Mouse (Mus musculus) MN1 (cell line): ENCODE measurements at regions not wholly inside any gene's neighbourhood (a gene's known extent, or its start where the extent isn't known, plus 50 kb on each side); places are given as distances from the start of the nearest gene placed in this dataset.

Source experiments
- DNase-seq: peaks from one replicate; pipeline ENCODE4 v3.0.0-alpha.2; 2016; ENCODE audit warnings: low spot score

DNA sequence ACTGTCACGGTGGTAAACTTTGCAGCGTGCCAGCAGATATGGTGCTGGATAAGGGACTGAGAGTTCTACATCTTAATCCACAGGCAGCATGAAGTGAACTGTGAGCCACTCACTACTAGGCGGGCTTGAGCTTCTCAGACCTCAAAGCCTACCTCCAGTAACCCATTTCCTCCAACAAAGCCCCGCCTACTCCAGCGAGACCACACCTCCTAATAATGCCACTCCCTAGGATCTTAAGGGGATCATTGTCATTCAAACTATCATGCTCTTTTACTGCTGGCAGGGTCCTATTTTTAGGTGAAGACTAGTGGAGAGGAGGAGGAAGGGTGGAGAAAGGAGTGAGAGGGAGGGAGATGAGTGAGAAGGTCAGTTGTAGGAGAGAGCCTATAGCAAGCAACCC lies 122.0 kb downstream of the Mycn start:
- no peak for DNase-seq

DNA sequence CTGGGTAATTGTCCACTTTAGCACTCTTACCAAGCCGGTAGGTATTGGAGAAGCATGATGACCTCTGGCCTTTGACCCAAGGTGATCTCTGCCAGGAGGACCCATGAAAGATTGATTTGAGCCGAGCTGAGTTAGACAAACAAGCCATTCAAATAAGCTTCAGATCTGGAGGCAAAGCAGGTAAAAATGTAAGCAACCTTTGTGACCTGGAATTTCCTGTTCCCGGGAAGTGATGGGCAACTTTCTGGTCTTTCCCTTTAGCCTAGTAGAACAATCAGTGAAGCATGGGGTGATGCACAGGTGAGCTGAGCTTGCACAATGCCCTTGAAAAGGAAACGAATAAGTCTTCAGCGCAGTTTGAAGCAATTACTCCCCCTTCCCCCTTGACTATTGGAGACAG lies 127.0 kb downstream of the Mycn start:
- no peak for DNase-seq

- DNase-seq: no peak
Observed at GRCm38 (mm10) chr12:12812873-12813272, 128.8 kb downstream of the Mycn start.

GRCm38 (mm10) chr12:12810943-12811342 lies 130.8 kb downstream of the Mycn start:
- DNase-seq: peak; percentile 55

DNA sequence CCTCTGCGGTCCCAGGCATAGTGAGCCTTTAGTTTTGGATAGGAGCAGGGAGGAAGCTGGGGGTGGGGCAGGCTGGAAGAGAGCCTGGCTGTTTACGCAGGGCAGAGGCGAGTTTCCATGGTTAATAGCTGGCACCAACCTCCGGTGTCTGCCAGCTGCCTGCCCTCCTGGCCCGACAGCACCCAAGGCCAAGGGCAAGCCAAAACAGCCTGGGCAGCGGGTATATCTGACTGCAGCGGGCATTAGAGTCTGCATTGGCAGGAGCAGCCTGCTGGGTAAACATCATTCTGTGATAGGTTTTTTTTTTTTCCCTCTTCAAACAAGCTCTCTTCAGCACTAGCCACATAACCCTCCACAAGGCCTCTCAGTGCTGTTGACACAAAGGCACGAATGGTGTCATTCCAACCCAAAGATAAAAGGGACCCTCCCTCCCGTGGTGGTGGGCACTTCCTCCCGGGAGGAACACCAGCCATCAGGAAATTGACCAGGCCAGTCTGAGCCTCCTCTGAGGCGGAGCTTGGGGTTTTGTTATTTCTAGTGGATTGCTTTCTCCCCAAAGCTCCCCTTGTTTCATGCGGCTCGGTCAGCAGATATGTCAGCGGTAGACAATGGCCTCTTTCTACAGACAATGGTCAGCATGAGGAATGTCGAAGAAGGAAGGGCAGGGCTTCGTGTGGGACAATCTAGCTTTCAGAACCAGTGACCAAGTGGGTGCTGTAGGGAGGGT lies 131.4 kb downstream of the Mycn start:
- peak; percentile 94 for DNase-seq

DNA sequence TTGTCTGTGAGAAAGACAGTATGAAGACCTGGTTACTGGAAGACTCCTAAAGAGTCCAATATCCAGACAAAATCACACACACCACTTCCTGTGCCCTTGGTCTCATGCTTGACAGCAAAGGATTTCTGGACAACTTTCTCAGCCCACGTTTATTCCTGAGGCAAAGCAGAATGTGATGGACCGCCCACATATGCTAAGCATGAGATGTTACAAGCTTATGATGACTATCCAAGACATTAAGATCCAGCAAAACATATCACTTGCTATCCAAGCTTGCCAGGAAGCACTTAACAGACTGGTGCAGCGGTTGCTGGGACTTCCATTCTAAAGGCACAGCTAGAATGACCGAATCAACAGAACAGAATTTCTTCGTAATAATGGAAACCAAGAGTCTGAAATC lies 133.6 kb downstream of the Mycn start:
- DNase-seq: no peak

- DNase-seq: no peak
Observed at GRCm38 (mm10) chr12:12803602-12804001, 138.1 kb downstream of the Mycn start.

- DNase-seq: no peak
Observed at GRCm38 (mm10) chr12:12802396-12802795, 139.3 kb downstream of the Mycn start.

DNA sequence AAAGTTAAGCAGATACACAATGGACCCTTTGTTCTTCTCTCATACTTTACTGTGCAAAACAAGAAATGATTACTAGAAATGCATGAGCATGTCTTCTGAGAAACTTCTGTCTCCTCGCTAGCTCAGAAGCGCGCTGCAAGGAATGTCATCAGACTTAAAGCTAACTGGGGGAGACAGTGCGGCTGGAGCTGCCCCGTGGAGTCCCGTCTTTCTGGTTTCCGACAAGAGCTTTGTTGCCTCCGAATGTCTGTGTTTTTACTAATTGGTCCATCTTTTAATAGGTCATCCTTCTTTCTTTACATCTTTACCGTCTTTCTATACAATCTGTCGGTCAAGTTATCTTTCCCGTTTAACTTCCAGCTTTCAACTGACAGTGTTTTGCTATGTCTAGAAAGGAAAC lies 140.0 kb downstream of the Mycn start:
- DNase-seq: no peak

DNA sequence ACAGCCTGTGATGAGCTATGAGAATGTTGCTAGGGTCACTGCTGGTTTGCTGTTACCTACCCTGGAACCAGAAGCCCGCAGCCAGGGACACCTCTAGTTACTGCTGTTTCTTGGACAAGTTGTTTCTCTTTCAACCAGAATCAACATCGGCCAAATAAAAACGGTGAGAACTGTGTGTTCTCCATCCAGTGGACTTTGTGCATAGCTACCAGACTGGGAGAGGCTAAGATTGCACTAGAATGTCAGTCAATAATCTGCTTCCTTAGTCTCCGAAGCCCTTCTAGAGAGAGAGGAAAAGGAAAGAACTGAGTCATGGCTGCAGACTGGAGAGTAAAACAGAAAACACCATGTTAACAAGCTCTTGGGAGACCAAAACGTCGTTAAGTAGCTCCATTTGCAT lies 141.6 kb downstream of the Mycn start:
- DNase-seq: no peak

DNA sequence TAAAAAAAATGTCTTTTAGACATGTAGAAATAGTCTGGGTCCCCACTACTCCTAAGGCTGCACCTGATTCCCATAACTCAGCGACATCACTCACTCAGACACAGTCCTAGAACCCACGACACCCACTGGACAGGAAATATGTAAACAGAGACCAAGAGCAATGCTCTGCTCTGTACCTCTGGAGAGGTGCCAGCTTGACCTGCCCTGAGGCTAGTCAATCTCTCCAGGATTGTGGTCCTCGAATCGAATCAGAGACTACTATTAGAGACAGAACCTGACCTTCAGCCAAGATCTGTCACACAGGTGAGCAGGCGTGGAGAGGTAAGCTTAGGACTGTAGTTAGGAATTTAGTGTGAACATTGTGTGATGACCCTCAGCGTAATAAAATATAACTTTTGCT lies 152.7 kb downstream of the Mycn start:
- no peak for DNase-seq

GRCm38 (mm10) chr12:12788263-12788852 lies 153.4 kb downstream of the Mycn start:
- DNase-seq: no peak

DNA sequence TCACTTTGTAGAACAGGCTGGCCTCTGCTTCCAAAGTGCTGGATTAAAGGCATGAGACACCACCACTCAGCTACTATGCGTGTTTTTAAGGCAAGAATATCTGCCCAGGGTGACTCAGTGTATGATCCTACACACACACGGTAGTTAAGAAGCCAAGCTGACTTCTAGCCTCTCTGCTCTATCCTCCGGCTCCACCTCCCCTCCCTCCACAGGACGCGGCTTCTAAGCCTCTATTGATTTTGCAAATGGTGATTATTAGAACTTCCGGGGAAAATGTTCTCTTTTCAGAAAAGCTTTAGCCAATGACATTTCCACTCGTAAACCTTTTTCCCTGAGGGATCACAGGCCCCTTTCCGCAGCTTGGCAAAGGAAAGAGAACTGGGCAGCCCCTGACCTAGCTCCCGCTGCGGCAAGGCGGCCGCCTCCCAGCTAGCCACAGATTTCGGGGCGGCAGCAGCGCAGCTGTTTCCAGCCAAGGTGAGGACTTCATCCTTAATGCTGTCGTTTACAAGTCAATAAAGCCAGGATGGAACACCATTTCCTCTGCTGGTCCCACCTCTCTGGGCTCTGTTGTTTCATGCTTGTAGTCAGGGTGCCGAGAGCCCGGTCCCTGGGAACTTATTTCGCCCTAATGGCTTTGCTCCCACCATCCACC lies 154.0 kb downstream of the Mycn start:
- DNase-seq: no peak

GRCm38 (mm10) chr12:12787161-12787560 lies 154.6 kb downstream of the Mycn start:
- no peak for DNase-seq

DNA sequence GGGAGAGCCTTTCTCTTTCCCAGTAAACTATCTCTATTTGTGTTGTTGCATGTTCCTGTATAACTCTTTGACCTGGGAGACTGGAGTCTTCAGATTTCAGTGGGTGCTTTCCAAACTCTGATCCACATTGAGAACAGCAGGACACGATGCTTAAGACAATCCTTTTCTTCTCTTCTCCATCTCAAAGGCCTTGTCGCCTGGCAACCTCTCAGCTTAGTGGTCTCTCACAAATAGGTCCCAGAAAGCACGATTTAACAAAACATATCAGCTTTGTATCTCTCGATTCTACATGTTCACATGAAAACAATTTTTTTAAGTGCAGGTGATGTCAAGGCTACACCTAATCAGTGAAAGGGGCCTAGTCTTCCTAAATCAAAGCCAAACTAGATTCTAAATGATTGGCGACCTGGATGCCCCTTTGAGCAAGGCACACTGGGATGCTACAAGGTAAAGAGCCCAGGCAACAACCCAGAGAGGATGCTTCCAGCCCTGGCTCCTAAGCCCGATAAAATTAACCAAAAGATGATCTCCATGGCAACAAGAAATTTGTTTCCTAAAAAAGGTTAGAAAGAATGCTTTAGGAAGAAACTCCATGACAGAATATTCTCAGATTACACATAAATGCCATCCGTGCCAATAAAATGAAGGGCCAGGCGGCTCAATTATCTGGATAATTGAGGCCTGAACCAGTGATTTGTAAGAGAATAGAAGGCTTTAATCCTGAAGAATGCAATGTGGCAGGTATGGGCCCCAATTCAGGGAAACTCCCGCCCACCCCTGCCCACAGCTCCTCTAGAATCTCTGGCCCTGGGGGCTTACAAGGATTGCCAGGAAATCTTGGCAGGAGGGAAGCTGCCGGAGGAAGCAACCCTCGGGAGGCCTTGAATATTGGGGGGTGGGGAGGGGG lies 157.8 kb downstream of the Mycn start:
- DNase-seq: no peak

GRCm38 (mm10) chr12:12781526-12781925 lies 160.2 kb downstream of the Mycn start:
- no peak for DNase-seq

DNA sequence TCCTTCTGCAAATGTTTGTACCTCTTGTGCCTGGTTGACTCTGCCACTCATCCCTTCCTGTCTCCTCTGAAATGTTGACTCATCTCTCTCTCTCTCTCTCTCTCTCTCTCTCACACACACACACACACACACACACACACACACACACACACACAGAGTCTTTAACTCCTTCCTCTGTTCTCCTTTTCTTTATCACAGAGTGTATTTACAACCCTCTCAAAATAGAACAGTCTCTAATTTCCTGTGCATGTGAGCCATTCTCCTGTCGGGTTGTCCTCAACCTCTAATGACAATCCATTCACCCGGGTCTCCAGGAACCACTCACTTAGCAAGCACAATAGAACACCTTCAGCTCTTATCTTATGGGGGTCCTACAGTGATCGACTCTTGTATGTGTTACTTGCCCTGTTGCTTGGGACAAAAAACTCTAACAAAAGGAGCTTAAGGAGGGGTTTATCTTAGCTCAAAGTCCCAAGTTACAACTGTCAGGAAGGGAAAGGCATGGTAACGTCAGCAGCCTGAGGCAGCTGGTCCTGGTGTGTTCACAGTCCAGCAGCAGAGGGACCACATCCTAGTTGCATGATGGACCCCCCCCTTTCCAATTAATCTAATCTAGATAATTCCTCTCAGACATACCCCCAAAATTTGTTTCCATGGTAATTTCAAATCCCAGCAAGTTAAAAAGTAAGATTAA lies 163.0 kb downstream of the Mycn start:
- DNase-seq: no peak

DNA sequence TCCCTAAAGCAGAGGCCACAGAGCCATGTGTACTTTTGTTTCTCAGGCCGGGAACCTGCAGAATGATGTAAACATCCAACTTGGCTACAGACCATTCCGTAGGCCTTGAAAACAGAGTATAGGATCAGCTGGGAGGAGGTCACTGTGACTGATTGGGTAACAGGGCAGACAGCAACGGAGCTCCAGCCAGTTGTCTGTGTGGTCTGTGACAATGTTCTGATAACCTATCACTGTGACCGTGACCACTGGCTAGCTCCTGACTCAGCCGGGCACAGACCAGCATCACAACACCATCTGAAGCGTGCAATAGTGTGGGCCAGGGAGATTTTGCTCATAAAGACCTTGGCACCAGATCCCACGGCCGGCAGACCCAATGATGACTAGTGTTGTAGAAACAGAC lies 164.3 kb downstream of the Mycn start:
- DNase-seq: no peak

GRCm38 (mm10) chr12:12776783-12777182 lies 164.9 kb downstream of the Mycn start:
- DNase-seq: no peak

DNA sequence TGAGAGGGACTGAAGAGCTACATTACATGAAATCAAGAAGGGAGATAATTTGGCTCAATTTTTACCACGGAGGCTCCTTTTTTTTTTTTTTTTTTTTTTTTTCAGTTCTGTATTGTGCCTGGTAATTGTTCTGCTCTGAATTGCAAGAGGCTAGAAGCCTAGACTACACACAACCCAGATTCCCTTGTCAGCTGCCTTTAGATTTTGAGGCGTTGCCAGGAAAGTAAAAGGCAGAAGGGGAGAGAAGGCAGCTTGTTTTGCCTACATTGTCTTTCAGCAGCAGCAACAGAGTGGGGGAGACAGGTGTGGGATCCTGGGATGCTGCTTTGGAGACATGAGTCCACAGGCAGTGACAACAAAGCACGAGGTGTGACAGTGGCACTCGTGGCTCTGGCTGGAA lies 170.7 kb downstream of the Mycn start:
- DNase-seq: no peak

DNA sequence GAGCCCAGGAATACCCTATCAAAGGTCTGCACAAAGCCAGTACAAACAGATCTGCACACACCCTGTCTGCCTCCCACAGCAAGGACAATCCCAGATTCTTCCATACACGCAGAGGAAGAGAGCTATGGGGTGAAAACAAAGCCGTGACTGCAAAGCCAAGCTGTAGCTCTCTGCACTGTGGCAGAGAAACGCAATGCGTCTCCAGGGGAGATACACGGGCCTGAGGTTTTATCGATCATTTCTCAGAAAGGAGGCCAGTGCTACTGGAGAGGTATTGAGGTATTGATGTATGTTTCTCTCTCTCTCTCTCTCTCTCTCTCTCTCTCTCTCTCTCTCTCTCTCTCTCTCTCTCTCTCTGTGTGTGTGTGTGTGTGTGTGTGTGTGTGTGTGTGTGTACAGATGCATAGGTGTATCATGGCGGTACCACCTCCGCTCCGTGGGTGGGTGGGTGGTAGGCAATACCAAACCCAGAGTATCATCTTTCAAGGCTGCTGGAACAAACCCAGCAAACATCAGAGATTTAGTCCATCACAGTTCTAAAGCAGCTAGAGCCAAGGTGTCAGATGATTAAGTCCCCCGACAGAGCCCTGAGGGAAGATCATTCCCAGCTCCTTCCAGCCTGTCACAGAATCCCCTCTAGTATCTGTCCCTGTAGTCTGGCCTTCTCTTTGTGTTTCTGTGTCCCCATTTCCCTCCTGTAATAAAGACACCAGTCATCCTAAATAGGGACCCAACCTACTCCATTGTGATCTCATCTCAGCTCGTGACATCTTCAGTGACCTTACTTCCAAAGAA lies 175.0 kb downstream of the Mycn start:
- no peak for DNase-seq
